Mouse (Mus musculus) right cerebral cortex, adult 2 months (tissue): Measurements from ENCODE around the gene Prdx6.
"Not testable (repeated sequence)": the region's sequence is repeated elsewhere in the genome, so short reads cannot be mapped to it uniquely, and the experiment has no call there.

Source experiments
- DNase-seq, 2 experiments: peaks; one replicate each; pipeline ENCODE4 v3.0.0; 2021 to 2022; ENCODE audit warnings: low spot score in 2 of 2

Prdx6 gene

DNA sequence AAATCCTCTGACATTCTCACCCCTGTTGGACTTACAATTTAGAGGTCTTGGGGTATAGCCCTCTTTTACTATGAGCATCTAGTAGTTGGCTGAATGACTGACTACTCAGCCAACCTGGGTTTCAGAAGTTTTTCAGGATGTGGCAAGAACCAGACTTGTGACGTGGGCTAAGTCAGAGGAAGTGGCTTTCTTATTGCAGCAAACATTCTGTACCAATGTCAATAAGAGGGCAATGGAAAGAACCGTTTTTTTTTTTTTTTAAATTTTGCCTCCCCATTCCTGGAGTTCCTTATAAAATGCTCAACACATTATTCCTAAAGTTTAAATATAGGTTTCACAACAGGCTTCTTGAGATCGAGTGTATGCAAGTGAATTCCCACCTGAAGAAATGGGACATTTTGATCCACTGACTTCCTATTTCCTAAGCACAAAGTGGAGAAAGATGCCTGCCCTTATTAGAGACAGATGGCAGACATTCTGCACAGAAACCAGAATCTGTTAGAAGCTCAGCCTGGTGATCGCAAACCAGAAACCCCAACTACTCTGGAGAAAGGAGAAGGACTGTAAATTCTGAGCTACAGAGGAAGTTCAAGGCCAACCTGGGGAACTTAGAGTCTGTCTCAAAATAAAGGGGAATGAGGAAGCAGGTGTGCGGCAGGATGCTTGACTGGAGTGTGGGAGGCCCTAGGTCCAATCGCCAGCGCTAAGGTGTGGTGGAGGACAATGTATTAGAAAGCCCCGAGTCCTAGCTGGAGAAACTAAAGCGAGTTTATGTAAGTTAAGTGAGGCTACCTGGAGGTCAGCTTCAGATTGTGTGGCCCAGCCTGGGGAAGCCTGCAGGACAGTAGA lies 622 bp upstream of the Prdx6 start:
- no peak for DNase-seq

DNA sequence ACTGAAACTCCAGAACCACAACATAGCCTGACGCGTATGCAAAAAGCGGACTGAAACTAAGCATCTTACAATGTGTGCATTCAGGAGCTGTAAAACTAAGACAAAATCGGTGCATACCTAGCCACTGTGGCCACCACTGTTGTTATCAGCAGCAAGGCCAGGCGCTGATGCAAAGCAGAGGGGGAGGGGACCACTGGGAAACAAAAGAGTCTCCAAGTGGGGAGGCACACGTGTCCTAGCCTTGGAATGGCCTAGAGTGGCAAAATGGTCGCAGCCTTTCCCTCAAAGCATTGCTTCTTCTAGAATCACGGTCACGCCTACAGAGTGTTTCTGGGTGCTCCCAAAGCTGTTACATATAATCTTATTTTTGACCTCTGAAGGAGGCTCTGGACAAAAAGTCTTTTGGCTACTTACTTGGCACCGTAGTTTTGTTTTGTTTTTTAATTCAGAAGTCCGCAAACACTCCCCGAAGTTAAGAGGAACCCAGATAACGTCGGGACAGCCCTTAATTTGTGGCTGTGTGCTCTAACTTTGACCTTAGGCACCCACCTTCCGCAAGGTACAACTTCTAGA lies 902 bp downstream of the Prdx6 start:
- peak; percentile 46 to 54 for DNase-seq

DNA sequence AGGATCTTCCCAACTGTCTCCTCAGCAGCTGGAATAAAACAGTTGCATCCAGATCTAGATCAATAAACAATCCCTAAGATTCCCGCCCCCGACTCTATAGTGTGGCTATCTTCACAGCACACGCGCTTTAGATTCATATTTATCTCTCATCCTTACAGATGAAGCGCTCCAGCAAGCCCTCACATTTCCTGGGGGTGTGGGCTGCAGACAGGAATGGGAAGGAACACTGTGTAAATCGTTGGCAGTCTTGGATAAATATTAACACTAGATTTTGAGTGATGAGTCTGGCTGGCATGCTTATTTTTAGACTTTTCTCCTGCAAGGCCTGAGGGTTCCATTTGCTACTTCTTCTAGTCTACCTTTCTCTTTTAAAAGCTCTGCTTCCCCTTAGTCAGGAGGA lies 1.6 kb downstream of the Prdx6 start:
- peak; percentile 17 to 33 for DNase-seq

DNA sequence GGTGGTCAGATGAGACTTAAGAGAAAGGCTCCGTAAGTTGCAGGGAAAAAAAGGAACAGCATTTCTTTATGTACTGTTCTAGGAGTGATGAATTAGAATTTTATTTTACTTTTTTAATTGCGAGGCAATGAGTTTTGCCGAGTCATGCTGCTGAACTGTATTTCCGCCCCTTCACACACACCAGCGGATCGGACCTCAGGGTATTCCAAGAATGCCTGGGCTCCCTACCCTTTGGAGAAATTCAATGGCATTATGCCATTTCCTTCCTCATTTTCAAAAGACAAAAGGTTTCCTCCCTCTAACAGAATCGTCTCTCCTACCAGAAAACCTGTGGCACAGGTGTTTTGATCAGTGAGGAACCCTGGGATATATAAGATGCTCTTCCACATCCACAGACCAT lies 2.3 kb downstream of the Prdx6 start:
- no peak for DNase-seq

DNA sequence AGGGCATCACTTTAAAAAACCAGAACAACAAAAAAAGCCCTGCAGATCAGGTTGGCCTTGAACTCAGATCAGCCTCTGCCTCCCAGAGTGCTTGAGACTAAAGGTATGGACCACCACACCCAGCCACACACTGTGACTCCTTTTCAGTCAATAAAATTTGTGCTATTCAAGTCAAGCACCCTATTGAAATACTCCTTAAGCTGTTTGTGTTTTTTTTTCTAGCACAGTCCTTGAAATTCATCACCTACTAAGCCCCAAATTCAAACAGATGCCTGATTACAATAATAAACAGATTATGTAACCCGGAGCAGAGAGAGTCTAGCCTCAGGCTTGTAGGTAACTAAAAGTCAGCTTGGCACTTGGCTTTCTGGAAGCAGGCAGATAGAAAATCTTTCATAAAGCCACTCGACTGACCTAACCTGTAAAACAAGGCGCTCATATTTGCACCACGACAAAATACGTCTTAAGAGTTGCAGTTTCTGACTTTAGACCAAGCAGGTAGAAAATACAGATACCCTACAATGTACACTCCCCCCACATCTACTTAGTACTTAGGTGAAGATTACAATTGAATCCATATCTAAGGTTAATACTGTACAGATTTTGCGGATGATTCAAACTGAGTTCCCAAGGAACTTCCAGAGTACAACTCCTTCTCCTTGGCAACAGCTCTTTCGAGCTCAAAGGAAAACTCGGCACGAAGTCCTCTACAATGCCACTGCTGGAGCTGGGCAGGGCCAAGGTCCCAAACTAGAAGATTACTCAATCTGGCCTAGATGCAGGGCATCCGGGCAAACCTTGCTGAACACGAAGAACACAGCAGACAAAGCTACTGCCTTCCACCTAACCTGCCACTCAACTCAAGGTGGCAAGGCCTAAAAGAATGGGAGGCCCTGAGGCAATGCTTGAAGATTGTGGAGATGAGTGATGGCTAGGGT lies 3.1 kb downstream of the Prdx6 start:
- DNase-seq: peak in 1 of 2 experiments; percentile 13

DNA sequence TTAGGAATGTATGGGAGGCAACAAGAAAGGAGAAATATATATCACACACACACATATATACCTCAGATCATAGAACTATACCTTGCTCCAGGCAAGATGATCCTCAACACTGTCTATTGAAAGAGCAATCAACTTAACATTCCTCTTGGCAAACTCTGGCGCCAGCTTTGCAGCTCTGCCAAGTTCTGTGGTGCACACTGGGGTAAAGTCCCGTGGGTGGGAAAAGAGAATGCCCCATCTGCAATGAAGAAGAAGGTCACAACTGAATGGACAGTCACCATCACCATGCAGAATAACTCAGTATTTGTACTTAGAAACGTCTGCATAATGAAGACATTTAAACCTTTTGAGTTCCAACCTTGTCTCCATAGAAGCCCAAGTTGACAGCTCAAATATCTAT lies 3.8 kb downstream of the Prdx6 start:
- peak in 1 of 2 experiments; percentile 9 for DNase-seq

DNA sequence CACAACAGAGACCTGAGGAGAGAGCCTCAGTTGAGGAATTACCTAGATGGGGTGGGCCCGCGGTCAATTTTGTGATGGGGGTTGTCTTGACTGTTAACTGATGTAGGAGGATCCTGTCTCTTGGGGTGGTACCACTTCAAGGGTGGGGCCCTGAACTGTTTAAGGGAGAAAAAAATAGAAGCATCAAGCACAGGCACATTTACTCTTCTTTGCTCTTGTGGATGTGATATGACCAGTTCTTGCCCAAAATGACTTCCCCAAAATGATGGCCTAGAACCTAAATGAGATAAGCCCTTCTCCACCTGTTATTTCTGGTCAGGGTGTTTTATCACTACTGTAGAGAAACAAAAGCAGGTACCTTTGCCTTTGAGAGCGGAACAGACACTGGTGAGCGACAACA lies 13.3 kb downstream of the Prdx6 start:
- no peak for DNase-seq

DNA sequence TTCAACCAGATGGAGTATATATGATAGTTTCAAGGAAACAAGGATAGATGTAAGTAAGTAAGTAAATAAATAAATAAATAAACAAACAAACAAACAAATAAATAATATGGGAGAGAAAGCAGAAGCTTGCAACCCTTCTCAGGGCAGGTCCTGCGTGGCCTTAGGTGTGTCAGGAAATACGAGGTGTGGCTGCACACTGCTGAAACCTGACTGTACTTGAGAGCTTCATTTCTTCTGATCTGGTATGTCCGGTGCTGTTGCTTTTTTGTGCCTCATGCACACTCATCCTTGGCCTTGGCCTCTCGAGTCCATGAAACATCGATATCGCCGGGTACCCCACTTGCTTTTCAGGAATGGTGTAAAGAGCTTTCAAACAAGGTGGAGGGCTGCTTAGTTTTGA lies 13.7 kb downstream of the Prdx6 start:
- no peak for DNase-seq

DNA sequence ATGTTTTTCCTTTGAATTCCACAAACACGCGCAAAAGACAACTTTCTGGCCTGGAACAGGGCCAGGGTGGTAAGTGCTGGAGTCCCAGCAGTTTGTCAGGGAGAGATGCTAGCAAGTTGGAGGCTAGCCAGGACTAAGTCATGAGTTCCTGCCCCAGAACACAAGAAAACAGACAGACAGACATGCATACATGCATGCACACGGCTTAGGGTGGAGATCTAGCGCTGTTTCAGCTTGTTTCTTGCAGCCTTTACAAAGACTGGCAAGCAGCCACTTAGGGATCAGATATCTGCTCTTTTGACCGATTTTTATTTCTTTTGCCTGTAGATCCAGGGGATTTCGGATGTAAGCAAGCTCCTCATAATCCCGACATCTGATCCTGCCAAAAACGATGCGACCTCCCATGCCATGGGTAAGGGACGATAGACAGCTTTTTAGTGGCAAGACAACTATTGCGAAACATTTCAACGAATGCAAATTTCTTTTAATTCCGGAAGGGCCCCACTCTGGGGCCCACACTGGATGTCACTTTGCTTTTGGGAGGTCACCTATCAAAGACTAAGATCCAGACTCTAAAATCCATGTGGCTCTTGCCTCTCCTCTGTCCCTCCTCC lies 17.7 kb downstream of the Prdx6 start:
- DNase-seq: no peak

DNA sequence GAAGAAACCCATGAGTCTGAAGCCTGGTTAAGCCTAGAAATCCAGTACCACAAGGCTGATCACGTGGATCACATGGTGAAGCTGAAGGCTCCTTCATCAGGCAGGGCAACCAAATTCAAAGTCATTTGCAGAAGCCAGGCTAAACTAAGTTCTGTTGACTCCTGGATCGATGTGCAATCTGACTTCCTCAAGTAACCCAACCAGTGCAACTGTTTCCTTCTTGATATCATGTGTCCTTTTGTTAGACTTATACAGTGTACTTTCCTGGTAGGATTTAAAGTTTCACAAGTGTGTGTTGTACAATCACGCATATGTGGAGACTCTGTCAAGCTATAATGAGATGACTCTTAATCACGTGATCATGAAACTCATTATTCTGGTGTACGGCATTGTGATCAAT lies 18.8 kb downstream of the Prdx6 start:
- DNase-seq: no peak

DNA sequence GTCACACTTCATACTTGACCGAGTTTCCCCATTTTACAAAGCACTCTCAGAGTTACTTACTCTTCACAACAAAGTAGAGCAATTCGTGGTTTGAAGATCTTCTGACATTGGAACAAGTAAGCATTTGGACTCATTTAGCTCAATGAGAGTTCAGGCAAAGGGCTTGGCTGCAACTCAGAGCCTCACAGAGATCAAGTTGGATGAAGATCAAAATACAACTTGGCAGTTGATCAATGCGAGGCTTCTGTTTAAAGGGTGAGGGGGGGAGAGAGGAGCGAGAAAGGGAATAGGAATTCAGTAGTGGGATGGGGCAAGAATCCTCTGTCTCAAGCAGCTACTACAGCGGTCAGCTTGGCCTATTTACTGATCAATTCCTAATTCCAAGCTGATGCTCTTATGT lies 26.2 kb downstream of the Prdx6 start:
- DNase-seq: peak; percentile 24 to 25

DNA sequence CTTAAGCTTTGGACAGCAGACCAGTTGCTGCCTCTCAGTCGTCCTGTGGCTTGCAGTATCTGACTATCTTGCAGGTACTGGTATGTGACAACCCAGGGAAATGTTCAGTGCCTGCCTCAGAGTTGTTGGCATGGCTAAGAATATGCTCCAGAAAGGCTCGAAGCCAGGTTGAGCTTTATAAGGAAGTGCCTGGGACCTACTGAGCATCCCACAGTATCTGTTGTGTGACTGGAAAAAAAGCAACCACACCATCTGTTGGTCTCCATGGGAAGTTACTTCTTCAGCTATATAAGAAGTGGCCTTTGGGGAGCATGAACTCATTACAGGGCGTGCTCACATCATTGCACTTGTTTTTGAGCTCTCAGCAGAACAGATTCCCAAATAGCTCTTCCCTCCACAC lies 31.2 kb downstream of the Prdx6 start:
- DNase-seq: peak; percentile 9 to 10

DNA sequence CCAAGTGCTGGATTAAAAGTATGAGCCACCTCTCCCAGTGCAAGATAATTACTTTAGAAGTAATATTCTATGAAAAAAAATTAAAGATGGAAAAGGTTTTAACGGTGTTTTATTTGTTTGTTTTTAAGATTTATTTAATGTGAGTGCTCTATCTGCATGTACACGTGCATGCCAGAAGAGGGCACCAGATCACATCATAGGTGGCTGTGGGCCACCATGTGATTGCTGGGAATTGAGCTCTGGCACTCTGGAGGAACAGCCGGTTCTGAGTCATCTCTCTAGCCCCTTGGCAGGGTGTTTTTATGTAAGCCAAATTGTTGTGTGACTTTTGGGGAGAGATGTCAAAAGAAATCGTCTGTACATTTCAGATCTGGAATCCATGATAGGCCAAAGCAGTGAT lies 36.6 kb downstream of the Prdx6 start:
- no peak for DNase-seq

DNA sequence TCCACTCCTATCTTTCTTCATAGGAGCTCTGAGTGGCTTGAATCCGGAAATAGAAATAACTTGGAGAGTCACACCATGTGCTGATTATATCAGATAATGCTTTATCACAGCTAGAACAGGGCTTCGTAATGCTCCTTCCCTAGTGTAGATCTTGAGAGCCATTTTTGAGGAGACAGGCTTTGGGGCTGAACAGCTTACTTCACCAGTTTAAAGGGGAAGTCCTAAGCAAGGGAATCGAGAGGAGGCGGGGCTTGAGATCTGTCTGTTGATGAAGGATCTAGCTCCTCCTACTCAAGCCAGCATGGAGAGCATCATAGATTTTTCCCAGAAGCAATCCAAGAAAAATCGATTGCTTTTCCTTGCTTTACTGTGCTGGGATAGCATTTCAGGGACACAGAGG lies 51.2 kb downstream of the Prdx6 start:
- DNase-seq: no peak

DNA sequence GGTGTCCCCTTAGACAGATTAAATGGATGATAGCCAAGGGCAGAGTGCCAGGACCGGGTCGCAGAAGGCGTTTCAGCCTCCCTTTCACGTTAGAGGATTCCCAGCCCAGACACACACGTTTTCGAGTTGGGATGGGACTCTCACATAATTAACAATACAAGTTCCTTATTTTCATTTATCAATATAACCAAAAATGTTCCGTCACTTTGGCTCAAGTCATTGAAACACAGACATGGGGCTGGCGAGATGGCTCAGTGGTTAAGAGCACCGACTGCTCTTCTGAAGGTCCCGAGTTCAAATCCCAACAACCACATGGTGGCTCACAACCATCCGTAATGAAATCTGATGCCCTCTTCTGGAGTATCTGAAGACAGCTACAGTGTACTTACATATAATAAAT lies 54.7 kb downstream of the Prdx6 start:
- not testable (repeated sequence) for DNase-seq

DNA sequence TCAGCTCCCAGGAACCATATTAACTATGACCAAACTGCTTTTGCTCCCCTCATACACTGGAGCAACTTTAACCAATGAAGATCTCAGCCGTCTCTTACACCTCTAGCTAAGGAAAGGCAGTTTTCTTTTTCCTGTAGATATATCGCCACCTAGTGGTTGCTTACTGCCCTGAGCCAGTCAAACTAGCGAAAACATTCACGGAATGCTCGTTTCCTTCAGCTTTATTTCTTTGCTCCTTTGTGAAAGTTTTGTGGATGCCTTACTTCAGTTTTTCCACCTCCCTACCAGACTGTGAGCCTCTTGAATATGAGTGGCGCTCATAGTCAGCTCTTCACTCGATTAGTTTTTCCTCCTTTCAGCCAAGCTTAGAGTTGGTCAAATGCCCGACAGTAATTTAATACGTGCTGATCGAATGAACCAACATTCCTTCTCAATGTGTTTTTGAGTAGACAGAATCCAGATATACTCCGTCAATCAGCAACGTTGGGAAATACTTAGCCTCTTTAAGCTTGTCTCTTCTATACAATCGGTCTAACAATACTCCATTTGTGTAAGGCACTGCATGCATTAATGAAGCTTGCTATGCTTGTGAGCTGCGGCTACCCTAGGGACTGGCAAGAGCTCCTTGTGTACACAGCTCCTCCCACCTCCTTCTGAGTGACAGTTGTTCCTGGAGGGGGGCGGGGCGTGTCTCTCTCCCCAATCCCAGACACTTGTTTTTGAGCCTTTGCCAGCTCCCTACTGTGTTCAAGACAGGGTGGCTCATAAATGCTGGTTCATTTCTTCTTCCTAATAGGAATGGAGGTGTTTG lies 55.3 kb downstream of the Prdx6 start:
- peak; percentile 74 to 79 for DNase-seq

DNA sequence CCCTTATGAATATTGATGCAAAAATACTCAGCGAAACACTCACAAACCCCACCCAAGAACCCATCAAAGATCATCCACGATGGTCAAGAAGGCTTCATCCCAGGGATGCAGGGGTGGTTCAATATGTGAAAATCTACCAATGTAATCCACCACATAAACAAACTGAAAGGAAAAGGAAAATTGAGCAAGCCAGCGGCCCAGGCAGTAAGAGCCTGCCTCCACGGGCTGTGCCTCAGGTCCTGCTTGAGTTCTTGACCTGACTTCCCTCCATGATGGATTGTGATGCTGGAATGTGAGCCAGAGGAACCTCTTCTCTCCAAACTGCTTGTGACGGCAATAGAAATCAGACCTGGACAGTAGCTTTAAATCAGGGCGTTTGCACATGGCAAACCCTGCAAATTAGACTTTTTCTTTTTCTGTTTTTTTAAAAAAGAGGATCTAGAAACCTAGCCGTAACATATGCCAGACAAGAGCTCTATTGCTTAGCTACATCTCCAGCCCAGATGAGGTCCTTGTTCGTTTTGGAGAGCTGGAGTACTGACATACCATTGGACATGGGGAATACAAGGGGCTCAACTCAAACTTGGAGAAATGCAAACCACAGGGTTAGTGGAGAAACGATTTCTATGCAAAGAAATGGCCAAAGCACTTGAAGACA lies 60.6 kb downstream of the Prdx6 start:
- no peak for DNase-seq
